Mouse (Mus musculus) MEL (cell line): ENCODE results near the gene Socs7. TPM values are rescaled to one million over a fixed set of nuclear protein-coding genes. Genes with fewer than 3 reads are reported as not detected.

Experiments used
- DNase-seq: peaks from one replicate; pipeline ENCODE4 v3.0.0; 2011; ENCODE audit warnings: low read depth, low spot score
- H3K27ac ChIP-seq: 2 replicates; pipeline ENCODE4 v1.5.1; 2012; ENCODE audit warnings: low read depth, mild to moderate bottlenecking, control low read depth, low read length, moderate library complexity; ENCODE audit not compliant: control insufficient read depth
- H3K27me3 ChIP-seq, 2 experiments: fragments of 150-350 bp in 1 of 2; sonication (generic) in 1 of 2; 2 replicates each; pipeline ENCODE4 v1.6.1; 2012; ENCODE audit warnings: low read length in 2 of 2, mild to moderate bottlenecking in 2 of 2, improper control_type of control experiment in 1 of 2, moderate library complexity in 1 of 2; ENCODE audit not compliant: insufficient read depth in 2 of 2, control insufficient read depth in 1 of 2
- H3K36me3 ChIP-seq, 2 experiments: 2 replicates each; pipeline ENCODE4 v1.6.1; 2012 to 2014; ENCODE audit warnings: low read length in 2 of 2, improper control_type of control experiment in 1 of 2, inconsistent platforms in 1 of 2, mild to moderate bottlenecking in 1 of 2; ENCODE audit not compliant: insufficient read depth in 2 of 2, control insufficient read depth in 1 of 2
- H3K4me1 ChIP-seq, 2 experiments: fragments of 150-350 bp in 1 of 2; sonication (generic) in 1 of 2; 2 replicates each; pipeline ENCODE4 v1.6.1; 2012; ENCODE audit warnings: low read length in 2 of 2, improper control_type of control experiment in 1 of 2, mild to moderate bottlenecking in 1 of 2; ENCODE audit not compliant: insufficient read depth in 2 of 2, control insufficient read depth in 1 of 2
- H3K4me3 ChIP-seq, 2 experiments: fragments of 150-350 bp in 1 of 2; sonication (generic) in 1 of 2; 2 replicates each; pipeline ENCODE4 v1.5.1; 2012; ENCODE audit warnings: low read depth in 2 of 2, low read length in 2 of 2, mild to moderate bottlenecking in 2 of 2, moderate library complexity in 2 of 2, control low read depth in 1 of 2, improper control_type of control experiment in 1 of 2; ENCODE audit not compliant: control insufficient read depth in 1 of 2, insufficient read depth in 1 of 2
- H3K79me2 ChIP-seq: 2 replicates; pipeline ENCODE4 v1.6.1; 2012; ENCODE audit warnings: mild to moderate bottlenecking, low read length, moderate library complexity; ENCODE audit not compliant: control insufficient read depth, poor library complexity, insufficient read depth
- H3K9ac ChIP-seq: 2 replicates; pipeline ENCODE4 v1.6.1; 2012; ENCODE audit warnings: low read depth, mild to moderate bottlenecking, control low read depth, low read length, moderate library complexity; ENCODE audit not compliant: control insufficient read depth, poor library complexity, severe bottlenecking
- H3K9me3 ChIP-seq: fragments of 150-350 bp; sonication (generic); replicated peaks from 2 replicates; pipeline ENCODE4 v1.6.1; 2012; ENCODE audit warnings: mild to moderate bottlenecking, low read length, improper control_type of control experiment, moderate library complexity; ENCODE audit not compliant: insufficient read depth
- CHD1 ChIP-seq: IDR thresholded peaks from 2 replicates; pipeline ENCODE4 v1.6.1; 2012; ENCODE audit warnings: low read depth, mild to moderate bottlenecking, inconsistent platforms, low read length, improper control_type of control experiment
- ELF1 ChIP-seq: IDR thresholded peaks from 2 replicates; pipeline ENCODE4 v1.6.1; 2014; ENCODE audit warnings: low read depth, mild to moderate bottlenecking, inconsistent platforms, low read length, improper control_type of control experiment, moderate library complexity
- ETS1 ChIP-seq: IDR thresholded peaks from 2 replicates; pipeline ENCODE4 v1.6.1; 2012; ENCODE audit warnings: low read depth, mild to moderate bottlenecking, inconsistent platforms, low read length, improper control_type of control experiment, moderate library complexity
- MAFK ChIP-seq: IDR thresholded peaks from 2 replicates; pipeline ENCODE4 v1.6.1; 2011; ENCODE audit warnings: low read depth, mild to moderate bottlenecking, low read length, improper control_type of control experiment, borderline replicate concordance
- MAX ChIP-seq: IDR thresholded peaks from 2 replicates; pipeline ENCODE4 v1.6.1; 2011; ENCODE audit warnings: low read length, improper control_type of control experiment
- MAZ ChIP-seq: IDR thresholded peaks from 2 replicates; pipeline ENCODE4 v1.6.1; 2012; ENCODE audit warnings: low read depth, mild to moderate bottlenecking, inconsistent platforms, low read length, improper control_type of control experiment
- MEF2A ChIP-seq: IDR thresholded peaks from 2 replicates; pipeline ENCODE4 v1.6.1; 2014; ENCODE audit warnings: low read depth, mild to moderate bottlenecking, inconsistent platforms, low read length, improper control_type of control experiment; ENCODE audit not compliant: poor library complexity, insufficient replicate concordance, severe bottlenecking; ENCODE audit errors: extremely low read depth
- MYC ChIP-seq: IDR thresholded peaks from 2 replicates; pipeline ENCODE4 v1.6.1; 2011; ENCODE audit warnings: low read depth, mild to moderate bottlenecking, low read length, improper control_type of control experiment, moderate library complexity
- POLR2AphosphoS2 ChIP-seq: IDR thresholded peaks from 2 replicates; pipeline ENCODE4 v1.6.1; 2011; ENCODE audit warnings: low read length, improper control_type of control experiment
- SMC3 ChIP-seq: IDR thresholded peaks from 2 replicates; pipeline ENCODE4 v1.6.1; 2011; ENCODE audit warnings: low read depth, low read length, improper control_type of control experiment
- TAL1 ChIP-seq: IDR thresholded peaks from 2 replicates; pipeline ENCODE4 v1.6.1; 2012; ENCODE audit warnings: mild to moderate bottlenecking, inconsistent platforms, low read length, moderate library complexity, mixed read lengths
- TBP ChIP-seq: IDR thresholded peaks from 2 replicates; pipeline ENCODE4 v1.8.0; 2011; ENCODE audit warnings: low read depth, low read length, improper control_type of control experiment
- UBTF ChIP-seq: IDR thresholded peaks from 2 replicates; pipeline ENCODE4 v1.6.1; 2012; ENCODE audit warnings: low read depth, mild to moderate bottlenecking, inconsistent platforms, low read length, improper control_type of control experiment, moderate library complexity, borderline replicate concordance; ENCODE audit not compliant: insufficient read depth
- USF1 ChIP-seq: IDR thresholded peaks from 2 replicates; pipeline ENCODE4 v1.6.1; 2014; ENCODE audit warnings: low read depth, mild to moderate bottlenecking, inconsistent platforms, low read length, improper control_type of control experiment, moderate library complexity
- USF2 ChIP-seq, 2 experiments: IDR thresholded peaks; 2 replicates each; pipeline ENCODE4 v1.6.1; 2011 to 2012; ENCODE audit warnings: improper control_type of control experiment in 2 of 2, low read length in 2 of 2, borderline replicate concordance in 1 of 2, inconsistent platforms in 1 of 2, low read depth in 1 of 2, mild to moderate bottlenecking in 1 of 2; ENCODE audit not compliant: insufficient read depth in 1 of 2
- ZKSCAN1 ChIP-seq: IDR thresholded peaks from 2 replicates; pipeline ENCODE4 v1.6.1; 2012; ENCODE audit warnings: low read depth, mild to moderate bottlenecking, inconsistent platforms, low read length, improper control_type of control experiment, moderate library complexity
- ZMIZ1 ChIP-seq: IDR thresholded peaks from 2 replicates; pipeline ENCODE4 v1.6.1; 2012; ENCODE audit warnings: low read depth, mild to moderate bottlenecking, inconsistent platforms, low read length, improper control_type of control experiment, moderate library complexity
- ZNF384 ChIP-seq: IDR thresholded peaks from 2 replicates; pipeline ENCODE4 v1.6.1; 2012; ENCODE audit warnings: low read depth, mild to moderate bottlenecking, inconsistent platforms, low read length, improper control_type of control experiment
- polyA plus RNA-seq, 2 experiments: library from polyadenylated mRNA; stranded (reverse) in 1 of 2; unstranded in 1 of 2; fragments of >175 nt in 1 of 2; fragments of >200 nt in 1 of 2; gene quantifications; 2 replicates each; pipeline versions ENCODE4 v1.2.1 to v1.2.4; 2012; ENCODE audit warnings: low replicate concordance in 2 of 2, low read depth in 1 of 2; ENCODE audit not compliant: insufficient read length in 2 of 2, insufficient read depth in 1 of 2, missing spikeins in 1 of 2
- total RNA-seq: library from RNA; depleted of rRNA; stranded (reverse); fragments of 300-350 nt; gene quantifications from 2 replicates; pipeline ENCODE4 v1.2.3, GENCODE M21; 2012

The Socs7 gene
- total and polyA plus RNA-seq, 3 experiments = 19.3 to 21.0 TPM; not detected in 1

DNA sequence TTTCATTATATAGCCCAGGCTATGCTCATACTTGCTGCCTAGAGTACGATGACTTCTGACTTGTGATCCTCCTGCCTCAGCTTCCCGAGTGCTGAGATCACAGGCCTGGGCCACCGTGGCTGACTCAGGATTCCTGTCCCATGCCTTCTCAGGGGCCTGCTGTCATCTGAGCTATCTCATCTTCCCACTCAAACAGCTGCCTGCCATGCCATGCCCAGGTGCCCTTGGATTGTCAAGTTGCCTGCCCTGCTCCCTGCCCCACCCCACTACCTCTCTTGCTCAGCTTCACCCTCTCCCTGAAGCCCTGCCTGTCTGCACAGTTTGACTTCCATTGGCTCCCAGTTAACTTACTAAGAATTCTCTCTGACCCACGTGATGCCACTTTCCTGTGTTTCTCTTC lies 48.6 kb downstream of the Socs7 start:
- H3K36me3 ChIP-seq = no peaks in the 10 kb centered on the region
- H3K27me3 ChIP-seq = no peaks in the 10 kb centered on the region
- no peak for DNase-seq
- no peak overlapping the region for H3K4me3 ChIP-seq
- no peak overlapping the region for H3K9ac ChIP-seq
- no peak overlapping the region for H3K27ac ChIP-seq
- H3K9me3 ChIP-seq = no peaks in the 10 kb centered on the region
- peaks cover 3% of the 10 kb centered on the region; the same call in 1 of the 2 replicates for H3K79me2 ChIP-seq
- peaks cover under 1 to 2% of the 10 kb centered on the region in 2 experiments; a peak in 1 of 4 replicates for H3K4me1 ChIP-seq
- no peak for TF ChIP-seq UBTF
- TF ChIP-seq TBP = no peak
- no peak for TF ChIP-seq USF1
- no peak for TF ChIP-seq ELF1
- TF ChIP-seq MAZ = no peak
- TF ChIP-seq ZNF384 = no peak
- no peak for TF ChIP-seq ZKSCAN1
- TF ChIP-seq MYC = no peak
- TF ChIP-seq CHD1 = no peak
- TF ChIP-seq MAFK = no peak
- no peak for TF ChIP-seq POLR2AphosphoS2
- TF ChIP-seq SMC3 = no peak
- TF ChIP-seq, all 39 proteins: peak for 0

DNA sequence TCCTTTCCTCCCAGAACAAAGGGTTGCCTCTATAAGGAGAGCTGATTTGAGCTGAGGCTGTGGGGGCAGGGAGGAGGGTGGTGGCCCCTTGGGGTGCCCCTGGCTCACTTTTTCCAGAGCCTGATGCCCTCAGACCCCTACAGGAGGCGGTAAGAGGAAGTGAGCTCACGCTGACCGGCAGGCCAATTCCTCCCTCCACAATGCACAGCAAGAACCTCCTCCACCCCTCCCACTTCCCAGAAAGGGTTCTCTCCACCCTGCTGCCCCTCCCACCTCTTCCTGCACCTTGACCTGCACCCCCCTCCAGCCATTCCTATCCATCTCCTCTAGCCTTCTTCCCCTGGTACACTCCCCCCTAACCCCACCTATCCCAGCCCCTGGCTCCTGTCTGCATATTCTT lies 49.8 kb downstream of the Socs7 start:
- H3K27ac ChIP-seq = no peak overlapping the region
- H3K79me2 ChIP-seq = peaks cover 3% of the 10 kb centered on the region; the same call in 1 of the 2 replicates
- no peak overlapping the region for H3K4me3 ChIP-seq
- no peak for TF ChIP-seq USF2 (IDR thresholded peaks at IDR 0.05; ENCODE audit: borderline replicate concordance in 1 of 2, insufficient read depth in 1 of 2, low read depth in 1 of 2, low read length in 2 of 2)
- no peak for TF ChIP-seq ZMIZ1
- TF ChIP-seq ETS1 = no peak
- no peak for TF ChIP-seq MAX
- TF ChIP-seq TAL1 = no peak
- no peak for TF ChIP-seq MEF2A
- no peak for TF ChIP-seq UBTF
- TF ChIP-seq, all 39 proteins: peak for 0
- H3K27me3 ChIP-seq = no peaks in the 10 kb centered on the region
- peak; percentile 29 for DNase-seq
- peaks cover 2 to 5% of the 10 kb centered on the region in 2 experiments; a peak in 1 of 4 replicates for H3K4me1 ChIP-seq
- H3K9ac ChIP-seq = 0 out of 2 replicates have a peak overlapping the region, but pooled peaks have one; percentile 14
- H3K36me3 ChIP-seq = peaks cover 0 to 2% of the 10 kb centered on the region in 2 experiments; a peak in 1 of 4 replicates
- H3K9me3 ChIP-seq = no peaks in the 10 kb centered on the region
